Mouse (Mus musculus): ENCODE data around the gene 4931414P19Rik.
A peak's percentile ranks its signal among the peaks of the same experiment; 100 is the strongest.
"Not testable (repeated sequence)": the region's sequence is repeated elsewhere in the genome, so short reads cannot be mapped to it uniquely, and the experiment has no call there.

4931414P19Rik gene

DNA sequence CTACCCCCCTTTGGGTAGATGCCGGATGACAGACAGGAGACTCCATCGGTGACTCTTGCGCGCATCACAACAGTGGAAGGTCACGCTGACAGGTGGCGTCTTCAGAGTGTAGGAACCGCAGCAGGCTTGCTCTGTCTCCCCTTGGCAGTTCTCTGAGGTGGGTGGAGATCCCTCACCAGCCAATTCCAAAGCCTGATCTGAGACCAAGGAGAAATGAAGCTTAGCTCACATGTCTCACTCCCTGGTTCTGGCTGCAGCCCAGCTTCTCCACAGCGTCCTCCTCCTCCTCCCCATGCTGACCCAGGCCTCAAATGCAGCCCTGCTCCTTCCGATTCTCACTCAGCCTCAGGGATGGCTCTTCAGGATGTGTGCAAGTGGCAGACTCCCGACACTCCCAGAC lies 19.2 kb upstream of the 4931414P19Rik start:
- no peak for DNase-seq

DNA sequence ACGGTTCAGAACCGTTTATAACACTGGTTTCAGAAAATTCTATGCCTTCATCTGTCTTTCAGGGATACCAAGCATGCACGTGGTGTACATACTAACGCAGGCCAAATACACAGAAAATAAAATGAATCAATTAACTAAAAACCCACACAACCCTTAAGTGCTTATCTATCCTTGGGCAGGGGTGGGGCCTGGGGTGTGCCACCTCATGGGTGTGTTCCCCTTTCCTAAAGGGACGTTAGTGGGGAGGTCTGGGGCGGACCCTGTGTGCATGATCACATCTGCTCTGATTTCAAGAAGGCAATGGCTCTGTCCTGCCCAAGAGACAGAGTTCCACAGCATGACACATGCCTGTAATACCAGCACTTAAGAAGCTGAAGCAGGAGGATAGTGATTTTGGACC lies 17.5 kb upstream of the 4931414P19Rik start:
- no peak for DNase-seq

DNA sequence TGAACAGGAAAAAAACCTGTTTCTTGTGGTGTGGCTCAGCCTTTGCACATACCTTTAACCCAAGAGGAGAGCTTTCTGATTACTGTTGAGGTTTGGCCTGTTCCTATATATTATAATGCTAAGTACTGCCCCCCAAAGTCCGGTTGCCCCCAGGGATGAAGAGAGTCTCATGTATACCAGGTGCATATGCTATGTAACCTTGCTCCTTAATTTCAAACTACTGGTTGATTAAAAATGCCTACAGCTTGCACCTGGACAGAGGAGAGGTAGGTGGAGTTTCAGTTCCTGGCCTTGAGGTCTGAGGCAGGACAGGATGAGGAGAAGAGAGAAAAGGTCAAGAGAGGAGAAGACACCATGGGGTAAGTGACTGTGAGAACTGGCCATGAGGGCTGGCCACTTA lies 15.3 kb upstream of the 4931414P19Rik start, which contains the start of gene Psmb11:
Gene Psmb11 (plus strand): TSS at position 301 of the 400 bp plus-strand sequence.
- no peak for DNase-seq

DNA sequence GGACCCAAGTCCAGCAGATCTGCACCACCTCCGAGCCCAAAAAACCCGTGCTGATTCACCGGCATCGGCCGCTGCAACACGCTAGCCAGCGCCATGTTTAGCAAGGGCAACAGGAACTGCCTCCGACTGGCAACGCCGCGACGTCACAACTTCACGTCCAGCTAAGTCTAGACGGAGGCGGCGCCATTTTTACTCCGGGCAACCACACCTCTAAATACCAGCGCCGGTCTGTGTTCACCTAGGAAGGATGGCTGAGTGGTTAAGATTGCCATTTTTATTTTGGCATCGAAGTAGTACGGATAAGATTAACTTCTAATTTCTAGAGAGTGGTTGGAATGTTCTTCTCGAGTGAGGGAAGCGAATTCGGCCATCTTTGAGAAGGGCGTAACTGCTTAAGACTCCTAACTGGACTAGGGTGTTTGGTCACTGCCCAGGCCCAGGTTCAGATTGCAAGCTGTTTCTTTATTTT lies 12.1 kb upstream of the 4931414P19Rik start, which contains the start of gene Psmb5:
Gene Psmb5 (minus strand): TSS at position 126 of the 469 bp plus-strand sequence.
- peak; percentile 92 for DNase-seq

DNA sequence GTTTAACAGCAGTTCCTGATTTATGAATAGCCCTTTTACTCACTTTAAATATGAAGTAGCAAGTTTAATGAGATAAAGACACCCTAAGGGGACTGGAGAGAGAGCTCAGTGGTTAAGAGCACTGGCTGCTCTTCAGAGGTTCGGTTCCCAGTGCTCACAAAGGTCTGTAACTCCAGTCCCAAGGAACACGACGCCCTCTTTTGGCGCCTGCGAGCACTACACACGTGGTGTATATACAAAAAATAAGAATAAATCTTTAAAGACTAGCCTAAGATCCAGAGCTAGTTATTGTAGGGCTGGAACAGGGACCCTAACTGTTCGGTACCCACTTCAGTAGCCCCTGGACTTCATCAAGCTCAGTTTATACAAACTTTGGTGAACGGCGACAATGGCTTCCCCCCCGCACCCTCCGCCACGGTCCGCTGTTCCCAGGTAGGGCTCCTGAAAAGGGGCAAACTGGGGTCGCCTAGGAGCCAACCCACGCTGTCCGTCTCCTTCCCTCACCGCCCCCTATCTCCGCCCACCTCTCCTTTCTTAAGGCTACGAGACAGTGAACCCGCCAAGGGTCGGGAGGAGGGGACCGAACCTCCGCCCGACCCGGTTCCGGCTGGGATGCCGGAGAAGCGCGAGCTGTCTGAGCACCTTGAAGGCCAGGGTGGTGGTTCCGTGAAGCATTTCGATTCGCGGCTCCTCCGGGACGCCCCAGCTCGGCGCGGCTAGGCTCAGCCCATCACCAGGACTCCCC lies 11.5 kb upstream of the 4931414P19Rik start:
- no peak for DNase-seq

DNA sequence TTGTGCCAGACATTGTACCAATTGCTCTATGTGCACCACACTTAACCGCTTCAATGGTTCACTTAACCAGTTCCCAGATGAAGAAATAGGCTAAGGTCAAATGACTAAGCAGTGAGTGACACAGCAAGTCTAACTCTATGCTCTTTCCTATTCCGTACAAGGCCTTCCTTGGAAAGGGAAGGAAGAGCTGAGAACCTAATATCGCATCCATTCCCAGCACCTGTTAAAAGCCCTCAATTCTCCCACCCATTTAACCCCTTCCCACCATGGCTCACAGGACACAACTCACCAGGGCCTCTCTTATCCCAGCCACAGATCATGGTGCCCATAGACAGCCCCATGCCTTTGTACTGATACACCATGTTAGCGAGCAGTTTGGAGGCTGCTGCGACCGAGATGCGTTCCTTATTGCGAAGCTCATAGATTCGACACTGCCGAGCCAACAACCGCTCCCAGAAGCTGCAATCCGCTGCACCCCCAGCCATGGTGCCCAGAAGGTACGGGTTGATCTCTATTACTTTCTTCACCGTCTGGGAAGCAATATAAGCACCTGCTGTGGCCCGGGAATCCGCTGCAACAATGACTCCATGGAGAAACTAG lies 10.5 kb upstream of the 4931414P19Rik start:
- no peak for DNase-seq

DNA sequence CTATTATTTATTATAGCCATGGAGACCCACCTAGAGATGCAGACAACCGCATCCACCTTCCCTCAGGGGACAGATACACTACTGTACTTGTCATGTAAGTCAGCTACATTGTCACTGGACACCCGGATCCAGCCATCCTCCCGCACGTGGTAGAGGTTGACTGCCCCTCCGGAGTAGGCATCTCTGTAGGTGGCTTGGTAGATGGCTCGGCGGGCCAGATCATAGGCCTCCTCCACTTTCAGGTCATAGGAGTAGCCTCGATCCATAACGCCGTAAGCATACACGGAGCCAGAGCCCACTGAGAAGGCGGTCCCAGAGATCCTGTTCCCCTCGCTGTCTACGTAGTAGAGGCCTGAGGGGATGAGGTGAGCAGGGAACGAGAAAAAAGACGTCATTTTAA lies 8.3 kb upstream of the 4931414P19Rik start:
- DNase-seq: not testable (repeated sequence)

DNA sequence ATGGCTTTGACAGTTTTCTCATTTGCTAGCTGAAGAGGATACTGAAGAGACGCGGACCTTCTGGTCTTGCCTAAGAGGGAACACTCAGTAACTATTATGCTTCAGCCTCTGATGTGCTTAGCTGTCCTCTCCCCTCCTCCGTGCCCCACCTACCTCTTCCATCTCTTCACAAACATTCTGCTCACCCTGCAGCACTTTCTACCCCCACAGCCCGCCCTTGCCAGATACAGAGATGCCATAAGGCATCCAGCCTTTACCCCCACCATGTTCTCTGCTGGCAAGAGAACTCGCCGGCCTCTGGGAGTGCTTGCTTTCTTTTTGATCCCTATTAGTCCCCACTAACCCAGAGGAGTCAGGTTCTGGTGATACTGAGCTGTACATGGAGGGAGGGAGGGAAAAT lies 4.9 kb upstream of the 4931414P19Rik start:
- no peak for DNase-seq

DNA sequence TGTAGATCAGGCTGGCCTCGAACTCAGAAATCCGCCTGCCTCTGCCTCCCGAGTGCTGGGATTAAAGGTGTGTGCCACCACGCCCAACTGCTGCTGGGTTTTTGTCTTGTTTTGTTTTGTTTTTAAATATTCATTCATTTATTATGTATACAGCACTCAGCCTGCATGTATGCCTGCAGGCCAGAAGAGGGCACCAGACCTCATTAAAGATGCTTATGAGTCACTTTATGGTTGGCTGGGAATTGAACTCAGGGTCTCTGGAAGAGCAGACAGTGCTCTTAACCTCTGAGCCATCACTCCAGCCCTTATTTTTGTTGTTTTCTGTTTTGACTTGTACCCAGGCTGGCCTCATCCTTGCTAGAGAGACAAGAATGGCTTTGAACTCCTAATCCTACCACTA lies 4.2 kb upstream of the 4931414P19Rik start:
- DNase-seq: no peak

DNA sequence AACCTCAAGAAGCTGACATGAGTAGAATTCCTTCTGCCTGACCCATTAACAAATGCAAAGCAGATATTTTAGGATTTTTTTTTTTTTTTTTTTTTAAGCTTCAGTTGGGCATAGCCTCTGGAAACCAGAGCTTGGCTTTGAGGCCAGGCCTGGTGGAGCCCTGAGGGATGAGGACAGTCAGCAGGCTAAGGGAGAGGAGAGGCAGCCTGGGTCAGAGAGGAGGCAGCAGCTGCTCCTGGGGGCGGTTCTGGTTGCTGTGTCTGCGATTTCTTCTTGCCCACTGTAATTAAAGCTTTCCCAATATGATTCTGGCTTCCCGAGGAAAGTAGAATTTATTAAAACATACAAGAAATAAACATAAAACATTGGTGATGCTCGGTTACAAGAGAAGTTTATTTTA lies 3.5 kb upstream of the 4931414P19Rik start:
- DNase-seq: no peak

DNA sequence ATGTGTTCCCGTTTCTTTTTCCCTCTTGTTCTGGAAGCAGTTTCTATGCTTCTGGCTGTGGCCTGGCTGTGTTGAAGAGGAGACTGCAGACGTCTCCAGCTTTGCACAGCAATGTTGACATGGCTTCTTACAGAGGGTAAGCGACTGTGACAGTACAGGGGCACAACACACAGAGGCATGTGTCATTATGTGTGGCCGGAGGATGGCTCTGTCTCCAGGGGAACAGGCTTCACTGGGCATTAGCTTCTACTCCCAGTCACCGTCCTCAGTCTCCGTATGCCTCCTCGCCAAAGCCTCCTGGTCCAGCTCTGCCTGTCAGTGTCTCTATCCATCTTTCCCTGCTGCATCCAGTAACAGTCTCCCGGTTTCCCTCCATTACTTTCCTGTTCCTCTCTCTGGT lies 1.4 kb upstream of the 4931414P19Rik start:
- DNase-seq: no peak

DNA sequence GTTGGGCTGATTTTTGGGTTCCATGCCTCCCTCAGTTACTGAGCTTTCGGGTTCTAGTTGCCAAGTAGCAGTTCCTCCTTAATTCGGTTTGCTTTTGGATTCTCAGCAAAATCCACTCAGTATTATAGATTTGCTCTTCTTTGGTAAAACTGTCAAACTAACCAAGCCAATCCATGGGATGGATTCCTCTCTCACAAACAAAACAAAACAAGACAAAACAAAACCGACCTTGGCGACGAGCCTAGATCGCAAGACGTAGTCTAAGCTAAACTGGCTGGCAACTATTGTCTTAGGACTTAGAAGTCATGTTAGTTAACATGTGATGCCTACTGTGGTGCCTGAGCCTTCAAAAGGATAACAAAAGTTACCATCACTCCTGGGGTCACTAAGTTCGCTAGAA lies 2.1 kb downstream of the 4931414P19Rik start:
- DNase-seq: no peak

DNA sequence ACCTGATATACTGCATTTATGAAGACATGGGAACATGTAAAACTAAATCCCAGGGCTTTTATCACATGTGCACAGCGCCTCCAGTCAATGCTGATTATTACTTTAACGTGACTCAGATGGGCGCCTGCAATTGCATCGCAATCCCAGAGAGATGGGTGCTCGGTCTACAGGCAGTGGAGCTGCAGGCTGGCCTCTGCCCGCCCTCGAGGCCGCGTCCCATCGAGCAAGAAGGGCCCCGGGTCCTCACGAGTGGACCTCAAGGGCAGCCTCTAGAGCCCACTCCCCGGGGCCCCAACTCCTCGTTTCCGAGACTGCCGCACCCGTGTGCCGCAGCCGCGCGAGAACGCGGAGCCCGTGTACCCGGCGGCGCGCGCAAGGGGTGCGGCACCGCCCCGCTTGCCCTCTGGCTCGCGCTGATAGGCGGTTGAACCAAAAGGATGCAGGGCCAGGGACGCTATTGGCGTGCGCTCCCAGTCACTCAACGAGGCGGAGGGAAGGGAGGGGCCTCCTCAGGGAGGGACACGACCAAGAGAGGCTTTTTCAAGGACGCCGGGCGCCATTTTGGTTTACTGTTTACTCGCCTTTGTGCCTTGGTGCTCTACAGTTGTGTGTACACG lies 2.6 kb downstream of the 4931414P19Rik start:
- DNase-seq: peak; percentile 95

DNA sequence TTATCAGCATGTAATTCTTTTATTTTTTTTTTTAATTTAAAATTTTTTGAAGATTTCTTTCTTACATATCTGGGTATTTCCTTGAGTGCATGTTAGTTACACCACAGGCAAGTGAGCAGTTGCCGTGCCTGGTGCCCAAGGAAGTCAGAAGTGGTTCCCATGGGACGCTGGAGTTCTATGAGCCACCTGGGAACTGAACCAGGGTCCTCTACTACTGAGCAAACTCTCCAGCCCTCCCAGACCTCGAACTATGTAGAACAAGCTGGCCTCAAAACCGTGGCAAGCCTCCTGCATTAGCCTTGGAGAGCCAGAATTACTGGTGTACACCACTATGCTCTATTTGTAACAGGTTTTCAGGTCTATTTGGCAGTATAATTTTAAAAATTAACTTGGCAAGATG lies 3.2 kb downstream of the 4931414P19Rik start:
- DNase-seq: no peak

DNA sequence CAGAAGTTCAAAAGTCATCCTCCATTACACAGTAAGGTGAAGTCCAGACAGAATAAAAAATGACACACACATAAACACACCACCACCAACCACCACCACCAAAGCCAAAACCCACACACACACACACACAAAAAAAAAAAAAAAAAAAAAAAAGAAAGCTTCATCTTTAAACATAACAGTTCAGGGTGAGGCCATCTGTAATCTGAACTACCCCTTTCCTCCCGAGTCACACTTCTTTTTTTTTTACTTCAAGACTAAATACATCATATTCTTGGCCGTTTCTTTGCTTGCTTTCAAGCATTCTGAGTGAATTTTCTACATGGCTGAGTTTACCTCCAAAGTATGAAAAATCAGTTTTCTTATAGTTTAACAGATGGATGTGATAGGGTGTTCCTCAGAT lies 4.2 kb downstream of the 4931414P19Rik start:
- no peak for DNase-seq

DNA sequence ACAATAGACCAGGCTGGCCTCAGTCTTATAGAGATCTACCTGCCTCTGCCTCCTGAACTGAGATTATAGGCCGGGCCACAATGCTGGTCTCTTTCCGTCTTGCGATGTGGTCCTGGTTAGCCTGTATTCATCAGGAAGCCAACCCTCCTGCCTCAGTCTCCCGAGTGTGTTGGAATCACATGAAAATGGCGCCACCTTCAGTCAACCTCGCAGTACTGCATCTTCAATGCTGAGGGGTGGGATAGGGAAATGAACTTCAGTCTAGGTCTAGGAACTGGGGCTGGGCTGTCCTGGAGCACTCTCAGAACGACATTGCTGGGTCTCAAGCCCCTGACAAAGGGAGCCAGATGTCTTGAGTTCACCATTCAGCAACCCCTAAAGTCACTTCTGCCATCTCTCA lies 8.7 kb downstream of the 4931414P19Rik start:
- no peak for DNase-seq

DNA sequence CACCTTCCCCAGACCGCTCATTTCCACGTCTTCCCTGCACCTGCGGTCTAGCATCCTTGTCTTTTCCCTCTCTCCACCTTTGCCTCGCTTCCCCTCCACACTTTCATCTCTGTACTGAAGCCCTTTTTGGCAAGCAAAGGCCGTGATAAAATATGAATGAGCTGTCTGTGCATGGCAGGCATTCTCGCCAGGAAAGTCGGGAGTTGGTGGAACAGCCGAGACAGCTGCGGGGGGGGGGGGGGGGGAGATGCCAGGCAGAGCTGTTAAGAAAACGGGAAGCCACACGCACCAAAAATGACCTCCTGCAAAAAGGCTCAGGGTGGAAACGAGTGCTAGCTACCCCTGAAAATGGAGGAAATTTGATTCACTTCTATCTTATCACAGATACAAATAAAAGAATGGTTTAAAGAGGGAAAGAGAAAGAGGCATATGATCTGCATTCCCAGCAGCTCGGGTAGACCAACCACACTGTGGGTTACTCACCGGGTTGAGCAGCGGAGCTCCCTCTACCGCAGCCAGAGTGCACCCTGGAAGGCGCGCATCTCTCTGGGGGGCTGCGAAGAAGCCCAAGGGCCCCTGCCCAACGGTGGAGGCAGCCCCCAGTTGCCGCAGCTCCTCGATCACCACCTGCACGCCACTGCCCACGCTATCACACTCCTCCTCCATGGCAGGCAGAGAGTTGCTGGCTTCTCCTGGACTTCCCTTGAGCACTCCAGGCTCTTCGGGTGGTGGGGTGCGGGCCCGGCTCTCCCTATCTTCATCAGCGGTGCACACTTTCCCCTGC lies 11.0 kb downstream of the 4931414P19Rik start:
- DNase-seq: no peak

DNA sequence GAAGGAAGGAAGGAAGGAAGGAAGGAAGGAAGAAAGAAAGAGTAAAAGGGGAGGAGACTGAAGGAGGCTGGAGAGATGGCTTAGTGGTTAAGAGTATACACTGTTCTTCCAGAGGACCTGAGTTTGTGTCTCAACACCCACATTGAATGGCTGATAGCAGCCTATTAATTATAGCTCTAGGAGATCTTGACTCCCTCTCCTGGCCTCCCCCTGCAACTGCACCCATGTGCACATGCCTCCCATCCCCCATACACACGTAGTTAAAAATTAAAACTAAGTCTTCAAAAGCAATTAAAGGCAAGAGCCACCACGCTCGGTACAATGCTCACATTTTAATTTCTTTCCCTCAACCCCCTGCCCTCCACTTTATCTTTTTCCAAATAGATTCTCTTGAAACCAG lies 11.7 kb downstream of the 4931414P19Rik start:
- no peak for DNase-seq

DNA sequence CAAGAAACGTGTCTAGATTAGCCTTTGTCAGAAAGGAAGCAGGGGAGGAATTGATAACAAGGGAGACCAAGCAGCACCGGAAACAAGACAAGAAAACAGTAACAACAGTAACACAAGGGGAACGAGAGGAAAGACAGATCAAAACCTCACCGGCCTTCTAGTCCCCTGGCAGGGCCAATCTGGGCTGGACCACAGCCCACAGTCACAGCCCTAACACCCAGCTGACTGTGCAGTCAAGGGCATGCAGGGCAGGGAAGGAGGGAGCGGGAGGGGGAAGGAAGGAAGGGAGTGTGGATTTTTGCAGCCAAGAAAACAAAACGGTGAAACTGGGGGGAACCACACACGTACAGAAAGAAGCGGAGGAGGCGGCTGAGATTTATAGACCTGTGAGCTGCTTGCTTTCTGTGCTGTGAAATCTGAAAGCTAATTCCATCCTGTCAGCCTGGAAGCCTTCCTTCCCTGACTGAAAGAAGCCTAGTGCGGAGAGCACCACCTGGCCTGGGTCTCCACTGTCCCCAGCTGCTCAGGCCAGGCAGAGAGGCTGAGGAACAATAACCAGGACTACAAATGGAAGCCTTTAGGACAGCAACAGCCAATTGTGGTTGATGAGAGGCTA lies 13.4 kb downstream of the 4931414P19Rik start:
- DNase-seq: no peak

DNA sequence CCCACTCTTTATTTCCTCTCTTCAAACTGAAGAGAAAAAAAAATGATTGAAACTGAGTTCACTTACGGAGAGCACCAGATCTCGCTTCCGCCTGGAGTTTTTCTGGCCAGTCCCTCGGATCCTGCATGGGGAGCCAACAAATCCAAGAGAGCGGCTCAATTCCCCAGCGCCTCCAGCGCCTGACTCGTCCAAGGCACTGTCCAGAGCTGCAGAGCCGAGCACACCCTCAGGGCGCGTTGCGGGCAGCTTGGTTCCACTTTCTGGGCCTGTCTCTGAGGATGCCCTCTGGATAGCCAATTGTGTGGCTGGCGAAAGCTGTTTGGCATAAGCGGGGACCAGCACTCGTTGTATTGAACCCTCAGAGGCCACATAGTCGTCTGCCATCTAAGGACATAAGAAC lies 14.7 kb downstream of the 4931414P19Rik start:
- no peak for DNase-seq

DNA sequence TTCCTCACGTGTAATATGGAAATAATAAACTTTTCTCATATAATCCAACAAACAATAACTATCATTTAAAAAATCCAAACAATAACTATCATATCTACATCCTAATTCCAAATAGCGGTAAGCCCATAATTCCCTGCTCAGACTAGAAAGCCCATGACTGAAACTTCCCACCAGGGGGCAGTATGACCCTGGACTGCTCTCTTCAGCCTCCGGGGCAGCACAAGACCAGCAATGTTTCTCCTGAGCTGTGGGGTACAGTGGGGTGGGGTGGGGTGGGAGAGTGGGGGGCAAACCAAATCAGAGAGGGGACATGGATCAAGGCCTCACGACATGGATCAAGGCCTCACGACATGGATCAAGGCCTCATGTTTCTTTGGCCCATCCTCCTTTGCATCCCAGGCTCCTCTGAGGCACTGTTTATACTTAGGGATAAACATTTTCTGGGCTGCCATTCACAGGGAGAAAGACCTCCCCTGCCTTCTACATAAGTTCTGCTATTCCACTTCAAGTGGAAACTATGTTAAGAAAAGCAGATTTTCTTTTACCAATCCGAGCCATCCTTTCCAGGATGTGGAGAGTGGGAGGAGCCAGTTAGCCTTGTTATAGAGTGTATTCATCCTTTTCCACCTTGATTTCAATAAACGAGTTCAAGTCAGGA lies 22.0 kb downstream of the 4931414P19Rik start:
- DNase-seq: peak; percentile 50

DNA sequence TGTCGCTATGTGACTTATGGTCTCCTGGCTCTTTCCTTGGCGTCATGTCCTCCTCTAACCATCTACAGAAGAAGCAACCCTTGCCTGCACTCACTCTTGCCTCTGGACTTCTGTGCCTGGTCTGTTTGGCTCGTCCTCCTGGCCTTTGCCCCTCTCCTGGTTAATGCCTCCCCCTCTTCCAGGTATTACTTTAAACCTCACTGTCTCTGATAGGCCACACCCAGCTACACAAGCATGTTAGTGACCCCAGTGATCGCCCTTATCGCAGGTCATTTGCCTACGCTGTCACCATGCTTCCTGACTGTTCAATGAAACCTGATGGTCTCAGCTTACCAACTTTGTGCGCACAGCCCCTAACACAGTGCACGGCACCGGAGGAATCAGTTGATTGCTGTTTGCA lies 23.3 kb downstream of the 4931414P19Rik start:
- no peak for DNase-seq
